Mouse (Mus musculus) mouse embryonic stem cell (cell line): ENCODE measurements around the gene Cog5.

ENCODE experiments used
- in situ Hi-C, 2 experiments: fragments of 300-500 bp; cut with MboI; formaldehyde crosslinking; loops; 1 replicate in 1 of 2; 3 replicates in 1 of 2; pipeline ENCODE4 v1.14.3; 2019 to 2020; ENCODE audit warnings: low sequenced_read_pairs in 2 of 2, low pct_unique_long_range_greater_than_20kb in 1 of 2, mixed read lengths in 1 of 2; ENCODE audit not compliant: unreplicated experiment in 1 of 2

Gene Cog5

GRCm38 (mm10) chr12:31912966-31913551, 258.4 kb downstream of the Cog5 start:
- in situ Hi-C loops, result loop anchor here in 1 of 2 experiments (10.0 kb wide), 1 partner anchor 408 kb away; no protein-coding TSS in a partner anchor

- in situ Hi-C loops, result loop anchor here in 1 of 2 experiments (10.0 kb wide), 1 partner anchor 409 kb away; no protein-coding TSS in a partner anchor
These were observed 258.9 kb downstream of the Cog5 start for GRCm38 (mm10) chr12:31913614-31914013.

DNA sequence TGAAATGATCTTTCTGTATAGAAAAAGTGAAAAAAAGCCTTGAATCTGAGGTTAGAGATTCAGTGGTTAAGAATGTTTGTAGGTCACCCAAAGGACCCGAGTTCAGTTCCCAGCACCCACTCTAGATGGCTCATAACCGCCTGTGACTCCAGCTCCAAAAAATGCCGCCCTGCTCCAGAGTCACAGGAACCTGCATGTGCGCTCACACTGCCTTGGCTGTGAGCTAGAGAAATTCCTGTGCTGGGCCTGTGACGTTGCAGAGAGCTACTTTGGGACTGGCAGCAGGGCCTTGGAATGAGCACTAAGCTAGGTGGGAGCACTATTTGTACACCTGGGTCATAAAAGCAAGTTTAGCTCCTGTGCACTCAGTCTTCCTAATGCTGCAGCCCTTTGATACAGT, 262.0 kb downstream of the Cog5 start:
- in situ Hi-C loops, result loop anchor here (5.0 to 10.0 kb wide), 2 partner anchors 409 to 412 kb away; no protein-coding TSS in a partner anchor

GRCm38 (mm10) chr12:31917245-31917644, 262.6 kb downstream of the Cog5 start:
- in situ Hi-C loops, result loop anchor here (5.0 to 10.0 kb wide), 2 partner anchors 410 to 412 kb away; no protein-coding TSS in a partner anchor

DNA sequence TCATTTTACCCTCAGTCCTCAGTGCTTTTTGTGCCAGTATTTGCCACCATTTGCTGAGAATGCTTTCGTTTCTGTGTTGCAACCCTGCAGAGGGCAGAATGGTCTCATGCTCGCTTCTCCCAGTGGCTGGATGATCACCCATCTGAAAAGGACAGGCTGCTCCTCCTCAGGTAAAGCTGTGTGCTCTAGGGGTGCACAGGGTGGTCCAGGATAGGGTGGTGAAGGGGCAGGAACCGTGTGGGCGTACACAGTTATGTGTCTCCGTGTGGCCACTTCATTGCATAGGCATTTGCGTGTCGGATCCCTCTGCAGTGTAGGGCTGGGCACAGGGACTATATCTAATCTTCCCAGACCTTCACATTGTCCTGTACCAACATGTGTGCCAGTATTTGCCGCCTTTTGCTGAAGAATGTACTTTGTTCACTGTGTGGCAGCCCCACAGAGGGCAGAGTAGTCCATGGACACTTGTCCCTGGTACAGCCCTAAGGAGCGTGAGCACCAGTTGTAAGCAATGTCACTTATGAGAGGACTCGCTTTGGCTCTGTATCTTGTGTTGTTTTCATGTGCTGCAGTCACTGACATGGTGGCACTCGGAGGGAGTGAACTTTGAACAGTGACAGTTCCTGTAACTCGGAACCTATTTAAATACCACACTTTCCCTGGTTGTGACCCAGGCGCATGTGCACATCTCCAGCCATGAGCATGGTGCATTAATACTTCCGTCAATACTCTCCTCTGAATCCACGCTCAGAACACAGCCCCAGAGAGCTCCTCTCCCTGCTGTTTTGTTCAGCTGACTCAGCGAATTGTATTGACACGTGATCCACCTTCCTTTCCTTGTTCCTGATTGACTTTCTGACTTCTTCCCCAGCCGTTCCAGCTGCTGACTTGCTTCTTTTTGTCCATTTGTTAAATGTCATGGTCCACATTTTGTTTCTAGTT, 266.1 kb downstream of the Cog5 start:
- in situ Hi-C loops, result no loop called here

- in situ Hi-C loops, result no loop called here
These were observed 269.5 kb downstream of the Cog5 start for GRCm38 (mm10) chr12:31924135-31924534.

DNA sequence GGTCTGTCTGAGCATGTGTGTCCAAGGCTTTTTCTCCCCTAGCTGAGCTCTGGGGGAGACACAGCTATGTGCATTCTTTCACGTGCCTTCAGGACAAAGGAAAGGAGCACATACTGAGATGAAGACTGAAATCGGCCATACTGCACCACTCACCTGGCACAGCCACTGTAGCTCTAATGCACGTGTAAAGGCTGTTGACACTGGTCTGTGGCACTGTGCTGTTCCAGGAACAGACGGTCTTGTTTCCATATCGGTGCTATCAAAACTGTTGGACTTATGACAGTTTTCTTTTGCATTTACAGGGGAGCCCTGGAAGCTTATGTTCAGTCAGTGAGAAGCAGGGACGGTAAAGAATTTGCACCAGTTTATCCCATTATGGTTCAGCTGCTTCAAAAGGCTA, 270.7 kb downstream of the Cog5 start:
- in situ Hi-C loops, result loop anchor here in 1 of 2 experiments (25.0 kb wide), 1 partner anchor 788 kb away; no protein-coding TSS in a partner anchor

DNA sequence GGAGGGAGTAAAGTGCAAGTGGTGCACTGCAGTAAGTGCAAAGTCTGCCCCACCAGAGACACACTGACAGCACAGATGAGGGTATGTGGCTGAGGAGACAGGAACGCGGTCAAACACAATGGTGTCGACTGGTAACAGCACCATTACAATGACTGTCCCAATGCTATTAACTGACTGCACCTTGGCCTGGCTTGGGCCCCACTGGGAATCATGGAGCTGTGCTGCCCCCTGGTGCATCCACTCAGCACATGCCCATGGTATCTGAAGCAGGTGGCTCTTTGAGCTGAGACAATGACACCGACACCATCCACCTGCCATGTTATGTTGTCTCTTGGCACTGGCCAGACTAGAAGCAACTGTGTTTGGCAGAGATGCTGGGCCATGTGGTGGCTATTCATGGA, 272.0 kb downstream of the Cog5 start:
- in situ Hi-C loops, result loop anchor here in 1 of 2 experiments (25.0 kb wide), 1 partner anchor 789 kb away; no protein-coding TSS in a partner anchor

DNA sequence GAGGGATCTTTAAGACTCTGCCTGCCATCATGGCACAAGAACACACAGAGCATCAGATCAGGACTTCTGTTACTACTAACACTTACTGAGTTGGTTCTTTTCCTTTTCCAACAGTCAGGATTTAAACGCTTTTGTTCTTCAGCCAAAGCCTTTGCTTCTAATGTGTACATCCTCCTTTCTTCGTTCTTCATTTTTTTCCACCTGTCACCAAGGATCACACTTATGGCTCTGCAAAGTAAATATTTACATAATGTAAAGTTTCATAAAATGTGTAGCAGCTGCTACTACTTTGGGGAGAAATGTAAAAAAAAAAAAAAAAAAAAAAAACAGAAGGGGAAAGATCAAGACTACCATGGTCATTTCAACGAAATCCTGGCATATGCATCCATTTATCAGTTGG, 273.8 kb downstream of the Cog5 start:
- in situ Hi-C loops, result loop anchor here in 1 of 2 experiments (25.0 kb wide), 1 partner anchor 791 kb away; no protein-coding TSS in a partner anchor

GRCm38 (mm10) chr12:31931818-31932217, 277.1 kb downstream of the Cog5 start:
- in situ Hi-C loops, result loop anchor here in 1 of 2 experiments (25.0 kb wide), 1 partner anchor 795 kb away; no protein-coding TSS in a partner anchor

GRCm38 (mm10) chr12:31936657-31937300, 282.1 kb downstream of the Cog5 start:
- in situ Hi-C loops, result loop anchor here in 1 of 2 experiments (25.0 kb wide), 1 partner anchor 799 kb away; no protein-coding TSS in a partner anchor

DNA sequence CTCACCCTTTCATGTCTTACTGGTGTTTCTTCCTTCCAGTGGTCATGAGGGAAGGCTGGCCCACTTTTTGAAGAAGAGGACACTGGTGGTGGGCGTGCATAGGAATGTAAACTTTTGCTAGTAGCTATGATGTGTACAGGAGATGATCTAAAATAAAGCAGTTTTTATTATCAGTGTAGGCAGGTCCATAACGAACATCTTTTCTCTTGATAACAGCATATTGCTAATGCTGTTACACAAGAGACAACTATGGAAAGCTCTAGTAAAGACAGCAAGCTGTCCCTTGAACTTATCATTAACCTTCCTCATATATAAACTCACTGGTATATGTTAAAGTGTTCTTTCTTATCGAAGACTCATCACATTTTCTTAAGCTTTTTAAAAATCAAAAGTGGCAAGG, 282.9 kb downstream of the Cog5 start:
- in situ Hi-C loops, result loop anchor here in 1 of 2 experiments (25.0 kb wide), 1 partner anchor 800 kb away; no protein-coding TSS in a partner anchor

DNA sequence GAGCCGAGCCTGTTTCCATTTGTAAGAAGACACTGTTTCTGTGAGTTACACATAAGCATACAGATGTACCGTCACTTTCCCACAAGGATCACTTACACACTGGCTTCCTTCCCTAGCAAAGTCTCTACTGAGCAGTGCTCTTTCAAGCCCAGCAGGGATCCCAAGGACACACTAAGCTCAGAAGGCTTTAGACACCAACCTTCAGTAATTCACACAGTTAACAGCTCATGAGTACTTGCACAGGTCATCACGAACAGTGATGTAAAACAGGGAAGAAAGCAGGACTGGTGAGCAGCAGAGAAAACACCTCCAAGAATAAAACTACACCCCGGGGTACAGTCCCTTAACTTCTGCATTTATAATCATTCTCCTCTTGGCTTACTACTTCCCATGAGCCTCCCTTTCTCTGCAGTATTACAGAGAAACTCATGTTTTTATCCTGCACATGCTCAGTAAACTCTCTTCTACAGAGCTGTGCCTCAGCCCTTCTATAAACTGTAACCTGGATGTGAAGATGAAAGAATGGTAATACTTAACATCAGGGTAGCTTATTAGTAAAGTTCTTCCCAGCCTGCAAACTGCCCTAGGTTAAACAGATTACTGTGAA, 283.8 kb downstream of the Cog5 start:
- in situ Hi-C loops, result loop anchor here in 1 of 2 experiments (25.0 kb wide), 1 partner anchor 801 kb away; no protein-coding TSS in a partner anchor

GRCm38 (mm10) chr12:31939026-31939425, 284.4 kb downstream of the Cog5 start:
- in situ Hi-C loops, result loop anchor here in 1 of 2 experiments (25.0 kb wide), 1 partner anchor 802 kb away; no protein-coding TSS in a partner anchor

- in situ Hi-C loops, result loop anchor here in 1 of 2 experiments (25.0 kb wide), 1 partner anchor 806 kb away; no protein-coding TSS in a partner anchor
These were observed 288.5 kb downstream of the Cog5 start for GRCm38 (mm10) chr12:31943020-31943654.

- in situ Hi-C loops, result loop anchor here in 1 of 2 experiments (25.0 kb wide), 1 partner anchor 807 kb away; no protein-coding TSS in a partner anchor
These were observed 289.7 kb downstream of the Cog5 start for GRCm38 (mm10) chr12:31944405-31944804.

DNA sequence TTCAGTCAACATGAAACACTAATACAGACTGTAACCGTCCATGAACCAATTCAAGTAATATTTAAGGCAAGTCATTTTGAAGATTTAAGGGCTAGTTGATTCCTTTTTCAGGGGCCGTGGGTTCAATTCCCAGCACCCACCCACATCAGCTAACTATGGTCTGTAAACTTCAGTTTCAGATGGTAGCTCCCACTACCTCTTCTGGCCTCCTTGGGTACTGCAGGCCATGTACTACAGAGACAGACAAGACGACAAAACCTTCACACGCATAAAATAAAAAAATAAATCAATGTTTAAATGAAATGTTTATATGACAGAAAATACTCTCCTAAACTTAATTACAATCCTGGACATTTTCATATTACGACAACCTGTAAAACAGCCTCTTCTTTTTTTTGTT, 292.8 kb downstream of the Cog5 start:
- in situ Hi-C loops, result loop anchor here in 1 of 2 experiments (25.0 kb wide), 1 partner anchor 810 kb away; no protein-coding TSS in a partner anchor
